Mouse (Mus musculus): ENCODE data around the gene Bmp8a.
"Not testable (repeated sequence)": the region's sequence is repeated elsewhere in the genome, so short reads cannot be mapped to it uniquely, and the experiment has no call there.

The Bmp8a gene

GRCm38 (mm10) chr4:123331961-123332360 is 11.1 kb downstream of the Bmp8a start:
- not testable (repeated sequence) for DNase-seq (ENCODE audit: extremely low spot score, low read depth, low spot score)

- no peak for DNase-seq (ENCODE audit: extremely low spot score, low read depth, low spot score)
Observed at GRCm38 (mm10) chr4:123331326-123331725, 11.7 kb downstream of the Bmp8a start.

GRCm38 (mm10) chr4:123328946-123329345 is 14.1 kb downstream of the Bmp8a start:
- DNase-seq (ENCODE audit: extremely low spot score, low read depth, low spot score): no peak

GRCm38 (mm10) chr4:123327630-123328029 is 15.4 kb downstream of the Bmp8a start:
- no peak for DNase-seq (ENCODE audit: extremely low spot score, low read depth, low spot score)

- DNase-seq (ENCODE audit: extremely low spot score, low read depth, low spot score): no peak
Observed at GRCm38 (mm10) chr4:123326087-123326486, 17.0 kb downstream of the Bmp8a start.

- DNase-seq (ENCODE audit: extremely low spot score, low read depth, low spot score): no peak
Observed at GRCm38 (mm10) chr4:123323534-123323933, 19.5 kb downstream of the Bmp8a start, which contains the start of gene Oxct2a. Oxct2a (minus strand) TSS chr4:123323634.

- not testable (repeated sequence) for DNase-seq (ENCODE audit: extremely low spot score, low read depth, low spot score)
Observed at GRCm38 (mm10) chr4:123322910-123323309, 20.1 kb downstream of the Bmp8a start.

- DNase-seq (ENCODE audit: extremely low spot score, low read depth, low spot score): no peak
Observed at GRCm38 (mm10) chr4:123314497-123314896, 28.6 kb downstream of the Bmp8a start.

- DNase-seq (ENCODE audit: extremely low spot score, low read depth, low spot score): no peak
Observed at GRCm38 (mm10) chr4:123313010-123313409, 30.0 kb downstream of the Bmp8a start.

- DNase-seq (ENCODE audit: extremely low spot score, low read depth, low spot score): no peak
Observed at GRCm38 (mm10) chr4:123311845-123312244, 31.2 kb downstream of the Bmp8a start.

- no peak for DNase-seq (ENCODE audit: extremely low spot score, low read depth, low spot score)
Observed at GRCm38 (mm10) chr4:123308292-123308691, 34.8 kb downstream of the Bmp8a start.

- no peak for DNase-seq (ENCODE audit: extremely low spot score, low read depth, low spot score)
Observed at GRCm38 (mm10) chr4:123306999-123307398, 36.1 kb downstream of the Bmp8a start.

GRCm38 (mm10) chr4:123305789-123306188 is 37.3 kb downstream of the Bmp8a start:
- peak; percentile 60 for DNase-seq (ENCODE audit: extremely low spot score, low read depth, low spot score)

- DNase-seq (ENCODE audit: extremely low spot score, low read depth, low spot score): no peak
Observed at GRCm38 (mm10) chr4:123298980-123299670, 43.9 kb downstream of the Bmp8a start.

GRCm38 (mm10) chr4:123298226-123298625 is 44.8 kb downstream of the Bmp8a start:
- no peak for DNase-seq (ENCODE audit: extremely low spot score, low read depth, low spot score)

- no peak for DNase-seq (ENCODE audit: extremely low spot score, low read depth, low spot score)
Observed at GRCm38 (mm10) chr4:123297195-123297960, 45.7 kb downstream of the Bmp8a start.

GRCm38 (mm10) chr4:123296148-123296534 is 46.9 kb downstream of the Bmp8a start:
- DNase-seq (ENCODE audit: extremely low spot score, low read depth, low spot score): no peak

- DNase-seq (ENCODE audit: extremely low spot score, low read depth, low spot score): no peak
Observed at GRCm38 (mm10) chr4:123295516-123296147, 47.4 kb downstream of the Bmp8a start.

GRCm38 (mm10) chr4:123295026-123295425 is 48.0 kb downstream of the Bmp8a start:
- not testable (repeated sequence) for DNase-seq (ENCODE audit: extremely low spot score, low read depth, low spot score)

- no peak for DNase-seq (ENCODE audit: extremely low spot score, low read depth, low spot score)
Observed at GRCm38 (mm10) chr4:123293661-123294443, 49.2 kb downstream of the Bmp8a start.

- DNase-seq (ENCODE audit: extremely low spot score, low read depth, low spot score): no peak
Observed at GRCm38 (mm10) chr4:123292989-123293388, 50.1 kb downstream of the Bmp8a start.
